Mouse (Mus musculus) limb, embryonic 10.5 days (tissue): ENCODE results near the gene Sh3bgrl2. TPM values are rescaled to one million over a fixed set of nuclear protein-coding genes. Genes with fewer than 3 reads are reported as not detected.

Source experiments
- DNase-seq: peaks from one replicate; pipeline ENCODE4 v3.0.0-alpha.2; 2017; ENCODE audit warnings: low spot score
- H3K27ac ChIP-seq: fragments of 300-500 bp; sonication (generic); 2 replicates; pipeline ENCODE4 v1.5.1; 2016; ENCODE audit warnings: mild to moderate bottlenecking
- H3K27me3 ChIP-seq: fragments of 300-500 bp; sonication (generic); 2 replicates; pipeline ENCODE4 v1.6.1; 2016; ENCODE audit warnings: low read depth, mild to moderate bottlenecking; ENCODE audit not compliant: poor library complexity, severe bottlenecking
- H3K36me3 ChIP-seq: fragments of 300-500 bp; sonication (generic); 2 replicates; pipeline ENCODE4 v1.6.1; 2016; ENCODE audit warnings: mild to moderate bottlenecking, moderate library complexity
- H3K4me1 ChIP-seq: fragments of 300-500 bp; sonication (generic); 2 replicates; pipeline ENCODE4 v1.6.1; 2016
- H3K4me3 ChIP-seq: fragments of 300-500 bp; sonication (generic); 2 replicates; pipeline ENCODE4 v1.5.1; 2016; ENCODE audit warnings: mild to moderate bottlenecking, moderate library complexity
- H3K9me3 ChIP-seq: fragments of 300-500 bp; sonication (generic); replicated peaks from 2 replicates; pipeline ENCODE4 v1.6.1; 2016; ENCODE audit warnings: mild to moderate bottlenecking
- WGBS: fragments of 180-500 bp; shearing (Covaris S2); methylation state at CpG from one replicate; pipeline ENCODE4 v1.1.7; 2016; 5-methylcytosine and 5-hydroxymethylcytosine counted together
- polyA plus RNA-seq: library from polyadenylated mRNA; unstranded; fragments of >200 nt; fragmentation: Nextera tagmentation; extraction: Ambion mirVana; gene quantifications from 2 replicates; pipeline ENCODE4 v1.2.1, GENCODE M21; 2016

The Sh3bgrl2 gene
- polyA plus RNA-seq, 1 experiment from 2014 or later = 10.9 TPM

- Histone ChIP-seq H3K36me3 (no peaks in the 10 kb centered on the region), H3K27ac (no peak overlapping the region), H3K9me3 (no peaks in the 10 kb centered on the region), H3K4me1 (peaks cover 19% of the 10 kb centered on the region), H3K27me3 (no peaks in the 10 kb centered on the region), H3K4me3 (no peak overlapping the region)
- no peak for DNase-seq
- WGBS = 23% methylated on average over 15 of the region's 15 CpGs
These were observed 104.6 kb downstream of the Sh3bgrl2 start for GRCm38 (mm10) chr9:83652590-83653172.

- no peak for DNase-seq
- WGBS = 76% methylated on average over 5 of the region's 5 CpGs
- H3K27me3 ChIP-seq = no peaks in the 10 kb centered on the region
These were observed 106.5 kb downstream of the Sh3bgrl2 start for GRCm38 (mm10) chr9:83654601-83655000.

GRCm38 (mm10) chr9:83656960-83657651 is 109.0 kb downstream of the Sh3bgrl2 start:
- WGBS = 16% methylated on average over 8 of the region's 8 CpGs
- H3K27ac ChIP-seq = no peak overlapping the region
- DNase-seq = no peak
- no peaks in the 10 kb centered on the region for H3K9me3 ChIP-seq
- H3K4me1 ChIP-seq = peaks cover 8% of the 10 kb centered on the region; the same call in 1 of the 2 replicates
- H3K36me3 ChIP-seq = no peaks in the 10 kb centered on the region
- no peaks in the 10 kb centered on the region for H3K27me3 ChIP-seq
- H3K4me3 ChIP-seq = no peak overlapping the region

More at GRCm38 (mm10) chr9:83654601-83655000, 106.5 kb downstream of the Sh3bgrl2 start:
- H3K4me3 ChIP-seq = no peak overlapping the region
- no peaks in the 10 kb centered on the region for H3K36me3 ChIP-seq
- H3K9me3 ChIP-seq = no peaks in the 10 kb centered on the region
- peaks cover 8% of the 10 kb centered on the region; the same call in 1 of the 2 replicates for H3K4me1 ChIP-seq
- H3K27ac ChIP-seq = no peak overlapping the region

- no peak for DNase-seq
- Histone ChIP-seq H3K4me1 (peaks cover 8% of the 10 kb centered on the region; the same call in 1 of the 2 replicates), H3K9me3 (no peaks in the 10 kb centered on the region), H3K27ac (no peak overlapping the region), H3K36me3 (no peaks in the 10 kb centered on the region), H3K27me3 (no peaks in the 10 kb centered on the region), H3K4me3 (no peak overlapping the region)
- 41% methylated on average over 6 of the region's 6 CpGs for WGBS
These were observed 109.5 kb downstream of the Sh3bgrl2 start for GRCm38 (mm10) chr9:83657652-83658002.

GRCm38 (mm10) chr9:83659081-83659480 is 111.0 kb downstream of the Sh3bgrl2 start:
- H3K27ac ChIP-seq = no peak overlapping the region
- 95% methylated on average over 2 of the region's 2 CpGs for WGBS
- DNase-seq = no peak
- H3K4me3 ChIP-seq = no peak overlapping the region
- H3K9me3 ChIP-seq = no peaks in the 10 kb centered on the region
- H3K36me3 ChIP-seq = no peaks in the 10 kb centered on the region
- no peaks in the 10 kb centered on the region for H3K27me3 ChIP-seq
- H3K4me1 ChIP-seq = peaks cover 16% of the 10 kb centered on the region

- no peak for DNase-seq
- 82% methylated on average over 5 of the region's 5 CpGs for WGBS
- H3K27me3 ChIP-seq = no peaks in the 10 kb centered on the region
- no peaks in the 10 kb centered on the region for H3K9me3 ChIP-seq
- H3K4me3 ChIP-seq = no peak overlapping the region
- H3K27ac ChIP-seq = no peak overlapping the region
- no peaks in the 10 kb centered on the region for H3K36me3 ChIP-seq
- peaks cover 20% of the 10 kb centered on the region for H3K4me1 ChIP-seq
These were observed 113.7 kb downstream of the Sh3bgrl2 start for GRCm38 (mm10) chr9:83661811-83662210.

GRCm38 (mm10) chr9:83663981-83664897 is 116.1 kb downstream of the Sh3bgrl2 start:
- Histone ChIP-seq H3K4me3 (peak overlapping the region; percentile 46), H3K27ac (peak overlapping the region; percentile 81), H3K36me3 (no peaks in the 10 kb centered on the region), H3K4me1 (peaks cover 15% of the 10 kb centered on the region), H3K9me3 (no peaks in the 10 kb centered on the region), H3K27me3 (no peaks in the 10 kb centered on the region)
- WGBS = 33% methylated on average over 25 of the region's 33 CpGs
- DNase-seq = peak; percentile 50

- H3K27ac ChIP-seq = peak overlapping the region; percentile 81
- H3K9me3 ChIP-seq = no peaks in the 10 kb centered on the region
- DNase-seq = no peak
- no peaks in the 10 kb centered on the region for H3K36me3 ChIP-seq
- WGBS = 68% methylated on average over 8 of the region's 8 CpGs
- no peaks in the 10 kb centered on the region for H3K27me3 ChIP-seq
- H3K4me3 ChIP-seq = no peak overlapping the region
- peaks cover 15% of the 10 kb centered on the region for H3K4me1 ChIP-seq
These were observed 116.8 kb downstream of the Sh3bgrl2 start for GRCm38 (mm10) chr9:83664951-83665350.

GRCm38 (mm10) chr9:83667031-83667430 is 118.9 kb downstream of the Sh3bgrl2 start:
- WGBS = 84% methylated on average over 4 of the region's 4 CpGs
- Histone ChIP-seq H3K9me3 (no peaks in the 10 kb centered on the region), H3K27me3 (no peaks in the 10 kb centered on the region), H3K27ac (no peak overlapping the region), H3K4me1 (peaks cover 15% of the 10 kb centered on the region), H3K36me3 (no peaks in the 10 kb centered on the region), H3K4me3 (no peak overlapping the region)
- no peak for DNase-seq

- no peak overlapping the region for H3K4me3 ChIP-seq
- WGBS = 78% methylated on average over 3 of the region's 3 CpGs
- no peaks in the 10 kb centered on the region for H3K36me3 ChIP-seq
- no peak overlapping the region for H3K27ac ChIP-seq
- H3K9me3 ChIP-seq = no peaks in the 10 kb centered on the region
- no peak for DNase-seq
- no peaks in the 10 kb centered on the region for H3K27me3 ChIP-seq
- peaks cover 53% of the 10 kb centered on the region for H3K4me1 ChIP-seq
These were observed 131.5 kb downstream of the Sh3bgrl2 start for GRCm38 (mm10) chr9:83679626-83680025.

GRCm38 (mm10) chr9:83681661-83682655 is 133.8 kb downstream of the Sh3bgrl2 start:
- H3K4me1 ChIP-seq = peaks cover 73% of the 10 kb centered on the region
- no peaks in the 10 kb centered on the region for H3K27me3 ChIP-seq
- no peaks in the 10 kb centered on the region for H3K9me3 ChIP-seq
- no peaks in the 10 kb centered on the region for H3K36me3 ChIP-seq
- DNase-seq = peak; percentile 29
- H3K27ac ChIP-seq = no peak overlapping the region
- 76% methylated on average over 12 of the region's 12 CpGs for WGBS
- H3K4me3 ChIP-seq = no peak overlapping the region

GRCm38 (mm10) chr9:83686511-83687100 is 138.5 kb downstream of the Sh3bgrl2 start:
- WGBS = 8% methylated on average over 18 of the region's 18 CpGs

More at GRCm38 (mm10) chr9:83686511-83687100, 138.5 kb downstream of the Sh3bgrl2 start:
- peak overlapping the region; percentile 71 for H3K27ac ChIP-seq
- DNase-seq = peak; percentile 55
- H3K4me3 ChIP-seq = peak overlapping the region; percentile 30
- no peaks in the 10 kb centered on the region for H3K9me3 ChIP-seq
- no peaks in the 10 kb centered on the region for H3K36me3 ChIP-seq
- peaks cover 50% of the 10 kb centered on the region for H3K4me1 ChIP-seq
- no peaks in the 10 kb centered on the region for H3K27me3 ChIP-seq
